Mouse (Mus musculus) hindbrain, postnatal 0 days (tissue): ENCODE data around the gene 4933402E13Rik. TPM values are rescaled to one million over a fixed set of nuclear protein-coding genes. Genes with fewer than 3 reads are reported as not detected.

Experiments
- ATAC-seq: fragments of 200-750 bp; cut with Nextera tagmentation; 2 replicates; pipeline ENCODE4 v1.8.0; 2017; ENCODE audit warnings: mild to moderate bottlenecking, moderate TSS enrichment, moderate library complexity
- DNase-seq: peaks from one replicate; pipeline ENCODE4 v3.0.0-alpha.2; 2015; ENCODE audit warnings: low spot score
- H3K27ac ChIP-seq: fragments of 300-500 bp; sonication (generic); 2 replicates; pipeline ENCODE4 v1.5.1; 2014; ENCODE audit warnings: mild to moderate bottlenecking
- H3K27me3 ChIP-seq: fragments of 300-500 bp; sonication (generic); 2 replicates; pipeline ENCODE4 v1.6.1; 2014; ENCODE audit warnings: low read length, mixed read lengths; ENCODE audit not compliant: insufficient read depth
- H3K36me3 ChIP-seq: fragments of 300-500 bp; sonication (generic); 2 replicates; pipeline ENCODE4 v1.6.1; 2014; ENCODE audit warnings: low read length, mixed read lengths; ENCODE audit not compliant: insufficient read depth
- H3K4me1 ChIP-seq: fragments of 300-500 bp; sonication (generic); 2 replicates; pipeline ENCODE4 v1.6.1; 2014; ENCODE audit warnings: antibody characterized with exemption, low read length, mixed read lengths; ENCODE audit not compliant: insufficient read depth
- H3K4me2 ChIP-seq: fragments of 300-500 bp; sonication (generic); 2 replicates; pipeline ENCODE4 v1.6.1; 2014; ENCODE audit warnings: low read depth, mild to moderate bottlenecking, low read length, moderate library complexity, mixed read lengths
- H3K4me3 ChIP-seq: fragments of 300-500 bp; sonication (generic); 2 replicates; pipeline ENCODE4 v1.5.1; 2014; ENCODE audit warnings: low read length
- H3K9ac ChIP-seq: fragments of 300-500 bp; sonication (generic); replicated peaks from 2 replicates; pipeline ENCODE4 v1.6.1; 2014; ENCODE audit warnings: mild to moderate bottlenecking, low read length, moderate library complexity, mixed read lengths
- H3K9me3 ChIP-seq: fragments of 300-500 bp; sonication (generic); 2 replicates; pipeline ENCODE4 v1.6.1; 2016; ENCODE audit warnings: low read length, mixed read lengths
- CTCF ChIP-seq: IDR thresholded peaks from 2 replicates; pipeline ENCODE4 v1.5.1; 2016; ENCODE audit warnings: antibody characterized with exemption, control low read depth, low read depth
- WGBS: fragments of 180-500 bp; shearing (Covaris S2); extraction: QIAGEN DNeasy Blood & Tissue Kit; methylation state at CpG from one replicate; pipeline ENCODE4 v1.1.7; 2014; 5-methylcytosine and 5-hydroxymethylcytosine counted together
- polyA plus RNA-seq: library from polyadenylated mRNA; unstranded; fragments of >200 nt; fragmentation: Nextera tagmentation; extraction: Ambion mirVana; gene quantifications from 2 replicates; pipeline ENCODE4 v1.2.1, GENCODE M21; 2015
- total RNA-seq: library from RNA; depleted of rRNA; stranded (reverse); fragments of >200 nt; gene quantifications from 2 replicates; pipeline ENCODE4 v1.2.3, GENCODE M21; 2014; rRNA removed

The 4933402E13Rik gene
- not detected in 2 replicates for total RNA-seq
- polyA plus RNA-seq = not detected in 2 replicates

- H3K9ac ChIP-seq = no peak within 1 kb of the TSS
- no peak within 1 kb of the TSS for H3K4me3 ChIP-seq
- TF ChIP-seq CTCF = no peak
- no peak within 1 kb of the TSS for H3K27ac ChIP-seq
- no peak within 1 kb of the TSS for H3K4me2 ChIP-seq
- no peaks in the 10 kb centered on the region for H3K4me1 ChIP-seq
- 79% methylated on average over 8 of the region's 8 CpGs for whole genome bisulfite sequencing
- ATAC-seq (no peak), DNase-seq (no peak)
- H3K36me3 ChIP-seq = no peaks in the 10 kb centered on the region
- H3K27me3 ChIP-seq = no peaks in the 10 kb centered on the region
- no peaks in the 10 kb centered on the region for H3K9me3 ChIP-seq
Observed at GRCm38 (mm10) chrX:62283199-62283598, at the start of gene 4933402E13Rik. Gene 4933402E13Rik, plus strand, starts transcription at chrX:62283499.

Other genes with a start within 250 kb of the 4933402E13Rik start
- not detected in 2 replicates for gene 4931400O07Rik, start 184.5 kb downstream of the 4933402E13Rik start, total RNA-seq
- gene 4931400O07Rik, start 184.5 kb downstream of the 4933402E13Rik start, polyA plus RNA-seq = not detected in 2 replicates